Mouse (Mus musculus): ENCODE results near the gene Txndc8.

Gene Txndc8

DNA sequence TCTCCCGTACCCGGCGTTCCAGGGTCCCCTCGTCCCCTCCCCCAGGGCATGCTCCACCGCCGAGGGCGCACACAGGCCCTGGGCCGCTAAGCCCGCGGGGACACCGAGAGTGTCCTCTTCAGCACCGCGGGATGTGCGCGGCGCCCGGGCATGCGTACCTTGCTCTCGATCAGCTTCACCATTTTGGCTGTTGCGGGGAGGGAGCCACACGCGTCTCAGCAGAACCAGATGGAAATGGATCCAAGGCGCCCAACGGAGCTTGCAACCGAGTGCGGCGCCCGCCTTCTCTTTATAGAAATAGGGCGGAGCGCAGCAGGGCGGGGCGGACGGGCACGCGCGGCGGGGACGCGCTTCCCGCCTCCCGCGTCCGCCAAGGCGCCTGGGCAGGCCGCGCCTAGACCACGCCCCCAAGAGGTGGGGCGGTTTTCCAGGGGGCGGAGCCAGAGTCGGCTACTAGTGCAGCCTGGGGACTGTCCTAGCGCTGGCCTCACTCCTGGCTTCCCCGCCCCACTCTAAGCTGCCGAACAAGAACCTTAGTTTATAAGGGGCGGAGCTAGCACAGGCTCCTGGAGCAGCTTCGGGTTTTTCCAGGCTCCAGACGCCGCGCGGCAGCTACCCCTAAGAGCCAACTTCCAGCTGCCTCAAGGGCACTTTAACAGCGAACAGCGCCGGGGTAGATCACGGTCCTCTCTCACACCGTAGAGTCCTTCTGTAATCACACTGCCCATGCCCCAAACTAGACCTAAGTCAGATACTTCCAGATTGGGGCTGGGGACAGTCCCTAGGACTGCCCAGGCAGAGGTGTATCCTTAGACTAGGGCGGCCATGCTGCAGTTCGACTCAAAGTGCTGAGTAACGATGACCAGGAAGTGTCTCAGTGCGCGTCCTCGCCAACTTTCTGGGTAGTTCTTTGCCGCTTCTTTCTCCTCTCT, 52.6 kb downstream of the Txndc8 start, which contains the start of gene Txn1:
Gene Txn1 (minus strand): TSS at position 383 of the 932 bp plus-strand sequence.
- DNase-seq, result peak; percentile 100

DNA sequence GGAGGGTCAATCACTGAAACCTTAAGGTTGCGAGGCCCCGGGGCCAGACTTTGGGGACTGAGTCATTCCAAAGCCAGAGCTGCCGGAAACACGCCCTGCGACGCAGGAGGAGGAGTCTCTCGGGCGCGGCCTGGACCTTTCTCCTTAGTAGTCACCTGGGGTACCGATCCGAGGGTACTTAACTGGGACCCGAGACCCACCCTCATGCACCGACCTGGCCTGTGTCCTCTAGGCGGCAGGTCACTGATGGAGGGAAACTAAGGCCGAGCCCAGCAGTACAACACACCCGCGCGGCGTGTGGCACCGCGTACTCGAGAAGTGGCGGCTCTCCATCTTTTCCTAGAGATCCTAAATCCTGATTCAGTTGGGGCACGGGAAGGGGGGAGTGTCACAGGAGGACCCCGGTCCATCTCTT, 53.4 kb downstream of the Txndc8 start:
- peak; percentile 87 for DNase-seq

DNA sequence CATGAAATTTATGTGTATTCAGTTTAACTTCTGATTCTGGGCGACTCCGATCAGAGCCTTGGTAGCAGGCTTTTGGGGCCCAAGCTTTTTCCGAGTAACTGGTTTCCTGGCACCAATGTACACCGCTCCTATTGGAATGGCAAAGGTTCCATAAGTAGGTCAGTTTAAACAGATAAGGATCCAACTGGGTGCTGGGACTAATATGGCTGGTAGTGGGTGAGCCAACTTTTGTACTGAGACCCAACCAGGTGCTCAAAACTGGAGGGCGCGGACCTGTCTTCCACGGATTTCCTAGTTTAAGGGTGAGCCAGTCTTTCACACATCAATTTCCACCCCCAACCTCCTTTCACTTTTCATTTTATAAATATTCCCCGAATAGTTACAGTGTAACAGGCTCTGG, 53.9 kb downstream of the Txndc8 start:
- DNase-seq, result no peak

GRCm38 (mm10) chr4:57954580-57954979, 54.3 kb downstream of the Txndc8 start:
- no peak for DNase-seq

DNA sequence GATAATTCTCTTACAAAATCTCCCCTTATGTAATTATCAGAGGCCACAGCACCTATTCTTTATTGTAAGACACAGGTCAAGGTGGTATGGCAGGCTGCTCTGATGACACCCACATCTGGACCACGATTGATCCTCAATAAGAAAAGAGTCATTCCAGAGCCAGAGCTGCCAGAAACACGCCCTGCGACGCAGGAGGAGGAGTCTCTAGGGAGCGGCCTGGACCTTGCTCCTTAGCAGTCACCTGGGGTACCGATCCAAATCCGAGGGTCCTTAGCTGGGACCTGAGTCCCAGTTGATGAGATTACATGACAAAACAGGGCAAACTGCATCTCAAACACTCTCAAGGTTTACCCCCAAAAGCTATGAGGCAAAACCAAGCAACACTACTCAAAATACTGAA, 55.1 kb downstream of the Txndc8 start:
- DNase-seq, result no peak

DNA sequence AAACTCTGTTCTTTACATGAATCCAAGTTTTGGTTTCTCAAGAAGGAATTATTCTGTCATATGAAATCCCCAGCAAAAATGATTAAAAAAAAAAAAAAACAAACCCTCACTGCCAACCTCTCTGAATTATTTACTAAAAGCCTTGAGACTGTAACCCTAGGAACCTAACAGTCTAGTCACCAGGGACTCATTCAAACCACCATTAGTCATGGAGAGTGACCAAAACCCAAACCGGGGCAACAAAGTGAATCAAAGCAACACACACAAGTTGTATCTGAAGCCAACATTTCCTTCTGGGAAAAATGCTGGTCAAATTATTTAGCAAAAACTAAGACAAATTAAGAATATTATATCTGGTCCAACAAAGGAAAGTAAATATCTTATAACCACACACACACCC, 56.0 kb downstream of the Txndc8 start:
- no peak for DNase-seq

DNA sequence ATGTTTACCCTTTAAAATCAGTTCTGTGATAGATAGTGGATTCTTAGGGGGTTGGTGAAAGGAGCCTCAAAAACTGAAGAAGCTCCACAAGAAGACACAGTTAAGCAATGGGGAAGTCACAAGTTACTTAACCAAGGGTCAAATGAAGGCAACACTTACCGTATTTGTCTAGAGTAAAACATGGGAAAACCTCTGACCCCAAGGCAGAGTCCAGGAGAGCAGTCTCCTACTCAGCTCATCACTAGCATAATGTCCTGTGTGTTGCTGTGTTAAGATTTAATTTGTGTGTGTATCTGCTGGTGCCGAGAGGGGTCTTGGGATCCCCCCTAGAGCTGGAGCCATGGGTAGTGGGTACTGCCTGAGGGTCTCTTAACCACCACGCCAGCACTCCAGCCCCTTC, 56.5 kb downstream of the Txndc8 start:
- DNase-seq, result no peak

DNA sequence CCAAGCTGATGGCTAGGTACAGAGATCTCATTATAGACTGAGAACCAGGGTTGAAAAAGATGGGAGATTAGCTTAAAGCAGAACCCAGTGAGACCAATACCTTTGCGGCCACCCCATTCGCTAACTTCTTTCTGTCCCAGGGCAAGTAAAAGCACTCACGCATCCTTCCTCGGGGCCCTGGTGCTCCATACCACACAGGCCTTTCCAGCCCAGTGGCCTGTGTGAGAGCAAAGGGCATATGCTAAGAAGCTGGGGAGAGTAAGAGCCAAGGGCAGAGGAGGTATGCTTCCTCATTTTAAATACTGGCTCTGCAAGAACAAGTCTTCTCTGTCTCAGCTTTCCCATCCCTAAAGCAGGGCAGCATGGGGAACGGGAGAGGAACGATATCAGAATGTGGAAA, 59.1 kb downstream of the Txndc8 start:
- no peak for DNase-seq

- DNase-seq, result no peak
Measured at GRCm38 (mm10) chr4:57947476-57947875, 61.4 kb downstream of the Txndc8 start.

- DNase-seq, result no peak
Measured at GRCm38 (mm10) chr4:57947036-57947435, 61.9 kb downstream of the Txndc8 start.

- no peak for DNase-seq
Measured at GRCm38 (mm10) chr4:57942892-57943291, 66.0 kb downstream of the Txndc8 start.

DNA sequence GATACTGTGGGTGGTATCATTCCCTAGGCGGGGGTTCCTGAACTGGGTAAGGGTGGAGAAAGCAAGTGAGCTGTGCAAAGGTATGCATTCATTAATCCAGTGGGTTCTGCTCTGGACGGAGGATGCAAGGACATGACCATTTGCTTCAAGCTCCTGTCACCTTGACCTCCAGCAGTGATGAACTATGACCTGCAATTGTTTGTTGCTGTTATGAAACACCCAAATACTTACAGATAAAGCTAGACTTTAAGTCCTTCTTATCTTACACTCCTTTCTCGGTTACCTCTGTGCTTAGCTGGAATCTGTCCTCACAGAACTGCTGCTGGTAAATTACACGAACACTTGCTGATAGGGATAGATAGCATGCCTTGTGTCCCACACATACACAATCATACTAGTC, 68.3 kb downstream of the Txndc8 start:
- DNase-seq, result no peak

DNA sequence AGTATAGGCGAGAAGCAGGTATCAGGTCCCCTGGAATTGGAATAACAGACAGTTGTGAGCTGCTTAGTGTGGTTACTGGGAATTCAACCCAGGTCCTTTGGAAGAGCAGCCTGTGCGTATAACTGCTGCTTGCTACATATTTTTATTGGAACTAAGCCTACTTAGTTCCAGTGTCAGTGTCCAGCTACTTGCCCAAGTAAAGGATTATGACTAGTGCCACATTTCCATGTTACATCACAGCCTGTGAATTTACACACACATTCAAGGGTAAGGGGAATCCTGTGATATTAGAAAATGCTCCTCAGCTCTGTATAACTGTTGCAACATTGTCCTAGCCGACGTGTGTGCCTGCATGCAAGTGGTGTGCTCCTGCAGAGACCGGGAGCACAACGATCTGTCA, 71.6 kb downstream of the Txndc8 start:
- no peak for DNase-seq

DNA sequence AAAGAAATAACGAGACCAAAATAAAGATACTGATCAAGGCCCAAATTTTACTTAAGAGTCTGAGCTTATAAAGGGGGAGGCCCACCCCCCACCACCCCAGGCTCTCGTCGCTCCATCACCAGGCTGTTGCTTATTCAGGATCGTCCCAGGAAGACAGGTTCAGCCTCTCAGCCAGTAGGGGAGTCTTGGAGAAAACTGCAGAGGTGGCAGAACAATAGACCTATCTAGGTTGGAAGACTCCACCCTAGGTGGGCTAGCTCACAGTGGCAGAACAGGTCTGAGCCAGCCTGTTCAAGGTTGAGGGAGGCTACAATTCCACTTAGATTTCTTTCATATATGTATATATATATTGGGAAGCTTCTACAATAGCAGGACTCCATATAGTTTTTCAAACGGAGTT, 74.7 kb downstream of the Txndc8 start:
- no peak for DNase-seq

Data from liver (tissue).